Mouse (Mus musculus) lung, postnatal 25 days (tissue): ENCODE data around the gene Carf.
"Not testable (repeated sequence)": the region's sequence is repeated elsewhere in the genome, so short reads cannot be mapped to it uniquely, and the experiment has no call there.

Source experiments
- DNase-seq: peaks from one replicate; pipeline ENCODE4 v3.0.0; 2022; ENCODE audit warnings: low spot score

Carf gene

GRCm38 (mm10) chr1:60098024-60098781 lies at the start of gene Carf, which contains the start of gene Wdr12:
Gene Carf (plus strand): TSS chr1:60098247.
Gene Wdr12 (minus strand): TSS chr1:60098645.
- peak; percentile 96 for DNase-seq

- no peak for DNase-seq
Observed at GRCm38 (mm10) chr1:60054659-60055058, 43.4 kb upstream of the Carf start.

- no peak for DNase-seq
Observed at GRCm38 (mm10) chr1:60056310-60056709, 41.7 kb upstream of the Carf start.

- peak; percentile 8 for DNase-seq
Observed at GRCm38 (mm10) chr1:60070725-60071124, 27.3 kb upstream of the Carf start.

GRCm38 (mm10) chr1:60074935-60075334 lies 23.1 kb upstream of the Carf start:
- no peak for DNase-seq

GRCm38 (mm10) chr1:60075590-60075989 lies 22.5 kb upstream of the Carf start:
- DNase-seq = no peak

- DNase-seq = no peak
Observed at GRCm38 (mm10) chr1:60076411-60076810, 21.6 kb upstream of the Carf start.

GRCm38 (mm10) chr1:60096572-60097276 lies 1.3 kb upstream of the Carf start:
- no peak for DNase-seq

- DNase-seq = peak; percentile 60
Observed at GRCm38 (mm10) chr1:60097277-60098023, 597 bp upstream of the Carf start.

GRCm38 (mm10) chr1:60098839-60099238 lies 792 bp downstream of the Carf start:
- DNase-seq = no peak

GRCm38 (mm10) chr1:60104582-60104981 lies 6.5 kb downstream of the Carf start:
- no peak for DNase-seq

GRCm38 (mm10) chr1:60117721-60118455 lies 19.8 kb downstream of the Carf start:
- no peak for DNase-seq

GRCm38 (mm10) chr1:60137346-60137745 lies 39.3 kb downstream of the Carf start:
- no peak for DNase-seq

- no peak for DNase-seq
Observed at GRCm38 (mm10) chr1:60152700-60153099, 54.7 kb downstream of the Carf start.

- DNase-seq = no peak
Observed at GRCm38 (mm10) chr1:60156651-60157050, 58.6 kb downstream of the Carf start.

- peak; percentile 59 for DNase-seq
Observed at GRCm38 (mm10) chr1:60158411-60158810, 60.4 kb downstream of the Carf start.

- DNase-seq = no peak
Observed at GRCm38 (mm10) chr1:60163676-60164075, 65.6 kb downstream of the Carf start.

GRCm38 (mm10) chr1:60169626-60170025 lies 71.6 kb downstream of the Carf start:
- DNase-seq = no peak

GRCm38 (mm10) chr1:60170251-60170650 lies 72.2 kb downstream of the Carf start:
- no peak for DNase-seq

- no peak for DNase-seq
Observed at GRCm38 (mm10) chr1:60173119-60173518, 75.1 kb downstream of the Carf start.

GRCm38 (mm10) chr1:60177814-60178213 lies 79.8 kb downstream of the Carf start:
- DNase-seq = not testable (repeated sequence)

GRCm38 (mm10) chr1:60179376-60179775 lies 81.3 kb downstream of the Carf start:
- DNase-seq = no peak
